Mouse (Mus musculus): ENCODE measurements at regions not wholly inside any gene's neighbourhood (a gene's known extent, or its start where the extent isn't known, plus 50 kb on each side); places are given as distances from the start of the nearest gene placed in this dataset.

GRCm38 (mm10) chr10:113105301-113105700 lies 176.5 kb upstream of the Atxn7l3b start:
- TF ChIP-seq CTCF (IDR thresholded peaks at IDR 0.05; ENCODE audit: borderline replicate concordance, insufficient read depth, low read depth, low read length) (no peak), POLR2A (IDR thresholded peaks at IDR 0.05; ENCODE audit: borderline replicate concordance, insufficient read depth, low read length) (no peak)
